Mouse (Mus musculus) embryonic facial prominence, embryonic 11.5 days (tissue): Measurements from ENCODE around the gene Rims4. TPM values are rescaled to one million over a fixed set of nuclear protein-coding genes. Genes with fewer than 3 reads are reported as not detected.
A peak's percentile ranks its signal among the peaks of the same experiment; 100 is the strongest.

Experiments
- ATAC-seq: fragments of 200-750 bp; cut with Nextera tagmentation; replicated peaks from 2 replicates; pipeline ENCODE4 v1.8.0; 2017; ENCODE audit warnings: low read depth; ENCODE audit not compliant: insufficient number of reproducible peaks, low FRiP score, low TSS enrichment
- DNase-seq: peaks from one replicate; pipeline ENCODE4 v3.0.0-alpha.2; 2015; ENCODE audit warnings: low spot score
- H3K27ac ChIP-seq: fragments of 300-500 bp; sonication (generic); replicated peaks from 2 replicates; pipeline ENCODE4 v1.5.1; 2014; ENCODE audit warnings: mild to moderate bottlenecking, low read depth, low read length, control low read depth
- H3K27me3 ChIP-seq: fragments of 300-500 bp; sonication (generic); 2 replicates; pipeline ENCODE4 v1.6.1; 2014; ENCODE audit warnings: mild to moderate bottlenecking, low read length, moderate library complexity, mixed read lengths; ENCODE audit not compliant: control insufficient read depth, insufficient read depth
- H3K36me3 ChIP-seq: fragments of 300-500 bp; sonication (generic); replicated peaks from 2 replicates; pipeline ENCODE4 v1.6.1; 2014; ENCODE audit warnings: low read depth, mild to moderate bottlenecking, low read length, moderate library complexity, mixed read lengths; ENCODE audit not compliant: control insufficient read depth, insufficient read depth
- H3K4me1 ChIP-seq: fragments of 300-500 bp; sonication (generic); 2 replicates; pipeline ENCODE4 v1.6.1; 2014; ENCODE audit warnings: low read length, mixed read lengths; ENCODE audit not compliant: control insufficient read depth, insufficient read depth
- H3K4me2 ChIP-seq: fragments of 300-500 bp; sonication (generic); 2 replicates; pipeline ENCODE4 v1.6.1; 2014; ENCODE audit warnings: low read depth, mild to moderate bottlenecking, control low read depth, low read length, moderate library complexity
- H3K4me3 ChIP-seq: fragments of 300-500 bp; sonication (generic); 2 replicates; pipeline ENCODE4 v1.5.1; 2014; ENCODE audit warnings: low read depth, low read length, control low read depth
- H3K9ac ChIP-seq: fragments of 300-500 bp; sonication (generic); replicated peaks from 2 replicates; pipeline ENCODE4 v1.6.1; 2014; ENCODE audit warnings: mild to moderate bottlenecking, control low read depth, low read length
- H3K9me3 ChIP-seq: fragments of 300-500 bp; sonication (generic); replicated peaks from 2 replicates; pipeline ENCODE4 v1.6.1; 2016; ENCODE audit warnings: mild to moderate bottlenecking, low read length, inconsistent platforms, mixed read lengths; ENCODE audit not compliant: control insufficient read depth
- WGBS: fragments of 180-500 bp; shearing (Covaris S2); extraction: QIAGEN DNeasy Blood & Tissue Kit; methylation state at CpG from one replicate; pipeline ENCODE4 v1.1.7; 2014; 5-methylcytosine and 5-hydroxymethylcytosine counted together
- polyA plus RNA-seq: library from polyadenylated mRNA; unstranded; fragments of >200 nt; fragmentation: Nextera tagmentation; extraction: Ambion mirVana; gene quantifications from 2 replicates; pipeline ENCODE4 v1.2.1, GENCODE M21; 2014

Gene Rims4
- 0.15 and 0.25 TPM in 2 replicates for polyA plus RNA-seq

- ATAC-seq (peak; percentile 69; the same call in 1 of the 2 replicates), DNase-seq (peak; percentile 64)
- H3K9me3 ChIP-seq, result no peaks in the 10 kb centered on the region
- H3K4me2 ChIP-seq, result peak within 1 kb of the TSS; percentile 99
- no peaks in the 10 kb centered on the region; the same call in 1 of the 2 replicates for H3K4me1 ChIP-seq
- H3K36me3 ChIP-seq, result no peaks in the 10 kb centered on the region
- H3K9ac ChIP-seq, result peak within 1 kb of the TSS; percentile 55
- peak within 1 kb of the TSS; percentile 56 for H3K4me3 ChIP-seq
- H3K27ac ChIP-seq, result no peak within 1 kb of the TSS
- WGBS, result 1% methylated on average over 74 of the region's 115 CpGs
- peaks cover 56% of the 10 kb centered on the region for H3K27me3 ChIP-seq
Observed at GRCm38 (mm10) chr2:163918317-163919258, at the start of gene Rims4. TSS of gene Rims4 (minus strand) at chr2:163918683.

GRCm38 (mm10) chr2:163965706-163966105, 47.2 kb upstream of the Rims4 start:
- ATAC-seq, result no peak
- H3K9ac ChIP-seq, result no peak overlapping the region

GRCm38 (mm10) chr2:163964606-163965560, 46.4 kb upstream of the Rims4 start:
- H3K27ac ChIP-seq, result no peak overlapping the region
- H3K4me2 ChIP-seq, result no peak overlapping the region
- H3K9ac ChIP-seq, result no peak overlapping the region
- H3K27me3 ChIP-seq, result no peaks in the 10 kb centered on the region
- H3K4me1 ChIP-seq, result no peaks in the 10 kb centered on the region
- H3K9me3 ChIP-seq, result no peaks in the 10 kb centered on the region
- H3K36me3 ChIP-seq, result no peaks in the 10 kb centered on the region
- 69% methylated on average over 17 of the region's 19 CpGs for WGBS
- no peak overlapping the region for H3K4me3 ChIP-seq
- no peak for DNase-seq
- ATAC-seq, result no peak

More at GRCm38 (mm10) chr2:163965706-163966105, 47.2 kb upstream of the Rims4 start:
- DNase-seq, result no peak
- WGBS, result 69% methylated on average over 7 of the region's 7 CpGs
- no peaks in the 10 kb centered on the region for H3K9me3 ChIP-seq
- H3K4me2 ChIP-seq, result no peak overlapping the region
- H3K4me1 ChIP-seq, result no peaks in the 10 kb centered on the region
- no peaks in the 10 kb centered on the region for H3K27me3 ChIP-seq
- no peak overlapping the region for H3K4me3 ChIP-seq
- H3K27ac ChIP-seq, result no peak overlapping the region
- no peaks in the 10 kb centered on the region for H3K36me3 ChIP-seq

GRCm38 (mm10) chr2:163953622-163954310, 35.3 kb upstream of the Rims4 start:
- ATAC-seq (no peak), DNase-seq (no peak)
- Histone ChIP-seq H3K36me3 (no peaks in the 10 kb centered on the region), H3K9me3 (no peaks in the 10 kb centered on the region), H3K27me3 (no peaks in the 10 kb centered on the region), H3K4me1 (no peaks in the 10 kb centered on the region), H3K9ac (no peak overlapping the region), H3K27ac (no peak overlapping the region), H3K4me3 (no peak overlapping the region), H3K4me2 (no peak overlapping the region)
- 75% methylated on average over 7 of the region's 7 CpGs for WGBS

DNA sequence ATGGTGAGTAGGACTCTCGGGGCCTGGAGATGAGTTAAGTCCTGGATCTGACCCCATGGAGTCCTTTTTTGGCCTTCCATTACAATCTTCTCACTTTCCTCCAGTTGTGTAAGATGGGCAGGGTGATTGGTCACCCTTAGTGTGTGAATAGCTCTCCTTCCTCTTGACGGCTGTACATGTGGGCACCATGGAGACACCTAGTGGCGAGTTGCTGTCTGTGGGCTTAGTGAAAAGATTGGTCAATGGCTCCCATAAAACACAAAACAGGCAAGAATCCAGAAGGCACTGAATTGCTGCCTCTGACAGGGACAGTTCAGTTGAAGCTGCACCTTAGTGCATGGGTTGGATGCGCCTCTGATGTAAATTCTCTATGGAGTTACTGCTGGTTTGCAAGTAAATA, 33.3 kb upstream of the Rims4 start:
- Histone ChIP-seq H3K4me2 (no peak overlapping the region), H3K4me1 (no peaks in the 10 kb centered on the region), H3K27me3 (no peaks in the 10 kb centered on the region), H3K9me3 (no peaks in the 10 kb centered on the region), H3K9ac (no peak overlapping the region), H3K27ac (no peak overlapping the region), H3K4me3 (no peak overlapping the region), H3K36me3 (no peaks in the 10 kb centered on the region)
- 21% methylated on average over 4 of the region's 4 CpGs for WGBS
- ATAC-seq (no peak), DNase-seq (peak; percentile 66)

DNA sequence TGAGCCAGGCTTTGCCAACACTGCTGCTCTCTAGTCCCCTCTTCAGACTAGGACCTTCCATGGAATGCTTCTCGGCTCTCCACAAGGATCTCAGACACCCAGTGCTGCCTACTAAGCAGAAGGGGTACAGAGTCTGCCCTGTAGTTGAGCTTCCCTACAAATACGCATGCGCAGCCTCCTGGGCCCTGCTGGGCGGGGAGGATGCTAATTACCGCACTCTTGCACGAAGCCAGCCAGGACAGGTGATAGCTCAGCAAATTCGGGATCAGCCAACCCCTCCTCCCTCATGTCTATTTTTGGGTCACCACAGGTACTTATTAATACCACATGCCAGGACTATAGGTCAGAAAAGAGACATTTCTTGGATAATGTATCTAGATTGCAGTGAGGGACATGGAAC, 29.5 kb upstream of the Rims4 start:
- Histone ChIP-seq H3K9me3 (no peaks in the 10 kb centered on the region), H3K9ac (no peak overlapping the region), H3K36me3 (no peaks in the 10 kb centered on the region), H3K27me3 (no peaks in the 10 kb centered on the region), H3K4me2 (no peak overlapping the region), H3K4me3 (no peak overlapping the region), H3K4me1 (no peaks in the 10 kb centered on the region), H3K27ac (no peak overlapping the region)
- DNase-seq (no peak), ATAC-seq (no peak)
- WGBS, result 68% methylated on average over 7 of the region's 7 CpGs

DNA sequence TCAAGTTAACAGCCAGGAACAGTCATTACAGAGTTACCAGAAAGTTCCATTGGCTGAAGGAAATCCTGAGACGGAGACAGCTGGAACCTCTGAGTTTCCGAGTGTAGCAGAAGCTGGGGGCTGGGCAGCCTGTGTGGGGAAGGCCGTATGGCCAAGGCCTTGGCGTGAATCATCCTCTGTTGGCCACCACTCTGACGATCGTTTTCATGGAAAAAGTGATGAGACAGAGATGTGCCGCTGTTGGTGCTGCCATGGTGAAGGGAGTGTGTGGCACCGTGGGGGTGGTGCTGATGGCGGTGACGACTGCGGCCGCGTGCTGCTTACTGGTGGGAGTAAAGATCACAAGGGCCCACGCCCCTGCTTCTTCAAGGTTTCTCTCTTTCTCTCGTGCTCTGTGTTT, 27.7 kb upstream of the Rims4 start:
- Histone ChIP-seq H3K27ac (no peak overlapping the region), H3K4me3 (no peak overlapping the region), H3K4me2 (no peak overlapping the region), H3K27me3 (no peaks in the 10 kb centered on the region), H3K9me3 (no peaks in the 10 kb centered on the region), H3K9ac (no peak overlapping the region), H3K4me1 (no peaks in the 10 kb centered on the region), H3K36me3 (no peaks in the 10 kb centered on the region)
- no peak for ATAC-seq
- 85% methylated on average over 15 of the region's 15 CpGs for WGBS
- DNase-seq, result no peak
